Mouse (Mus musculus) megakaryocyte, embryonic 14.5 days (primary cell): ENCODE data around the gene Usp17lb. TPM values are rescaled to one million over a fixed set of nuclear protein-coding genes. Genes with fewer than 3 reads are reported as not detected.
"Not testable (repeated sequence)": the region's sequence is repeated elsewhere in the genome, so short reads cannot be mapped to it uniquely, and the experiment has no call there.

Source experiments
- H3K27me3 ChIP-seq: replicated peaks from 2 replicates; pipeline ENCODE3; 2012; ENCODE audit warnings: inconsistent platforms
- H3K36me3 ChIP-seq: replicated peaks from 2 replicates; pipeline ENCODE3; 2012; ENCODE audit warnings: low read length, inconsistent platforms, mixed read lengths
- H3K4me1 ChIP-seq: 2 replicates; pipeline ENCODE4 v1.6.1; 2012; ENCODE audit warnings: inconsistent platforms
- H3K4me3 ChIP-seq: replicated peaks from 2 replicates; pipeline ENCODE3; 2012; ENCODE audit warnings: moderate library complexity, mild to moderate bottlenecking, inconsistent platforms
- H3K9me3 ChIP-seq: 2 replicates; pipeline ENCODE4 v1.6.1; 2012; ENCODE audit warnings: inconsistent platforms
- FLI1 ChIP-seq: IDR thresholded peaks from 2 replicates; pipeline ENCODE4 v1.6.1; 2012; ENCODE audit warnings: low read length, inconsistent platforms, mixed read lengths
- GATA1 ChIP-seq: IDR thresholded peaks from 3 replicates; pipeline ENCODE4 v1.6.1; 2012; ENCODE audit warnings: mixed read lengths, low read length, inconsistent platforms, borderline replicate concordance
- polyA plus RNA-seq: library from polyadenylated mRNA; stranded (reverse); fragments of >175 nt; gene quantifications from 2 replicates; pipeline ENCODE4 v1.2.3, GENCODE M21; 2012; ENCODE audit warnings: low replicate concordance; ENCODE audit not compliant: insufficient read depth

The Usp17lb gene
- not detected in 2 replicates for polyA plus RNA-seq

DNA sequence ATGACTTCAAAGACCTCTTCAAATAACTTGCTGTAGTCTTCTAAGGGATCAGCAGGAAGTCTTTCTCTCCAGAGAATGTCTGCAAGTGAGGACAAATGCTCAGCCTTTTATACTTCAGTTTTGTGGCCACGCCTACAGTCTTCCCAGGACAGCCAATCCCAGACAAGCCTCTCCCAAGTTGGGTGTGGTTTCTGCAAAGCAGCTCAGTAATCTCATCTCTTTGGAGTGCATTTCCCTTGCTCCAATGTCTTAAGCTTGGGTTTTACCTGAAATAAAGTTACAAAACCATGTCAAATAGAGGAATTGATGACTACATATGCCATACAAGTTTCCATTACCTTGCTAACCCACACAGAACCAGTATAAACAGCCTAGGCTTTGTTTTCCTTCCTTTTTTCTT lies at the start of gene Usp17lb:
Usp17lb (minus strand) TSS at position 101 of the 400 bp plus-strand sequence.
- Histone ChIP-seq H3K27me3 (no peaks in the 10 kb centered on the region), H3K9me3 (peaks cover 24% of the 10 kb centered on the region), H3K4me1 (no peaks in the 10 kb centered on the region), H3K4me3 (no peak within 1 kb of the TSS), H3K36me3 (no peaks in the 10 kb centered on the region)
- no peak for TF ChIP-seq GATA1
- TF ChIP-seq FLI1 = no peak

DNA sequence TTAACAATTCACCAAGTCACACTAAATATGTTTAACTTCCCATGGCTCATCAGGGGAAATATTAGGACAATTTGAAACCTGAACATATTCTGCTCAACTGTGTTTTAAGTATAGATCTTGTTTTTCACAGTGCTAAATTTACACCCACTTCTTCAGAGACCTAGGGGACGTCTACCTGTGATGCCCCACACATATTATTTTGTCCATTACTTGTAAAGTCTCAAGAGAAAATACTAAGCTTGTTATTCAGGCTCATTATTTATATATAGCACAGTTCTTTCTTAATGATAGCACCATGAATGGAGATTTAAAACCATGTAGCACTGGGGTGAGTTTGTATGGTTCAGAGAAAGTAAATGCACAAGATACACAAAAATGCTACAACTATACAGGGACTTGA lies 35.3 kb upstream of the Usp17lb start, which contains the start of gene Olfr665:
Olfr665 (plus strand) TSS at position 301 of the 400 bp plus-strand sequence.
- Histone ChIP-seq H3K27me3 (no peaks in the 10 kb centered on the region), H3K36me3 (no peaks in the 10 kb centered on the region), H3K4me3 (no peak within 1 kb of the TSS), H3K4me1 (no peaks in the 10 kb centered on the region), H3K9me3 (no peaks in the 10 kb centered on the region)
- TF ChIP-seq GATA1 (no peak), FLI1 (no peak)

DNA sequence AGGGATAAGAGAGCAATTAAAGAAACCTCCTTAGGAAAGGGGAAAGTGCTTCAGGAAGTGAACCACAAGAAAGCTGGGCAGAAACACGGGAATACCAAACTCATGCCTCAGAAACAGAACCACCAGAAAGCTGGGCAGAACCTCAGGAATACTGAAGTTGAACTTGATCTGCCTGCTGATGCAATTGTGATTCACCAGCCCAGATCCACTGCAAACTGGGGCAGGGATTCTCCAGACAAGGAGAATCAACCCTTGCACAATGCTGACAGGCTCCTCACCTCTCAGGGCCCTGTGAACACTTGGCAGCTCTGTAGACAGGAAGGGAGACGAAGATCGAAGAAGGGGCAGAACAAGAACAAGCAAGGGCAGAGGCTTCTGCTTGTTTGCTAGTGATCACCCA lies 19.0 kb upstream of the Usp17lb start:
- no peaks in the 10 kb centered on the region for H3K36me3 ChIP-seq
- H3K4me3 ChIP-seq = no peak overlapping the region
- no peaks in the 10 kb centered on the region for H3K4me1 ChIP-seq
- peaks cover 29% of the 10 kb centered on the region for H3K9me3 ChIP-seq
- H3K27me3 ChIP-seq = no peaks in the 10 kb centered on the region
- TF ChIP-seq GATA1 (no peak), FLI1 (no peak)

DNA sequence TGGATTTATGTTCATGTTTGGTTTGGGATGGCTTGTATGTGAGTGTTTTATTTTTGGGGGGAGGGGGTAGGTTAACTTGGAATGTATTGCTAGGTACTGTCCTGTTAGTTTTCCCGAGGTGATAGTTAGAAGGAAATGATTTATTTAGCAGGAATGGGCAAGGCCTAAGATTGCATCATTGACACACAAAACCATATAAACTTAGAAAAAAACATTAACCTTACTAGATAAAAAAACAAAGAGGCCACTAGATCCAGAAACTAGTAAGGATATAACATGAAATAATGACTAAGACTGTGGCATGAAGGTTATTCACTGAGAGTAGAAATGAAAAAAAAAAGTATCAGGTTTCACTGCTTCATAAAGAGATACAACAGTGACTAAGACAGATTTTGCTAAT lies 15.3 kb upstream of the Usp17lb start:
- Histone ChIP-seq H3K27me3 (no peaks in the 10 kb centered on the region), H3K36me3 (no peaks in the 10 kb centered on the region), H3K4me3 (no peak overlapping the region), H3K9me3 (peaks cover 31% of the 10 kb centered on the region), H3K4me1 (no peaks in the 10 kb centered on the region)
- TF ChIP-seq FLI1 = no peak
- TF ChIP-seq GATA1 = no peak

DNA sequence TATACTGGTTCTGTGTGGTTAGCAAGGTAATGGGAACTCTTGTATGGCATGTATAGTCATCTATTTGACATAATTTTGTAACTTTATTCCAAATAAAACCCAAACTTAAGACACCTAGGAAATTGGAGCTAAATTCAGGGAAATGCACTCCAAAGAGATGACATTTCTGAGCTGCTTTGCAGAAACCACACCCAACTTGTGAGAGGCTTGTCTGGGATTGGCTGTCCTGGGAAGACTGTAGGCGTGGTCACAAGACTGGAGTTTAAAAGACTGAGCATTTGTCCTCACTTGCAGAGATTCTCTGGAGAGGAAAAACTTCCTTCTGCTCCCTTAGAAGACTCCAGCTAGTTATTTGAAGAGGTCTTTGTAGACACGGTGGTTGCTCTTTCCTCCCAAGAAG lies 14.3 kb upstream of the Usp17lb start, which contains the start of gene Usp17la:
Usp17la (plus strand) TSS at position 301 of the 400 bp plus-strand sequence.
- H3K36me3 ChIP-seq, H3K4me3 ChIP-seq, H3K4me1 ChIP-seq, H3K27me3 ChIP-seq: not testable (repeated sequence)
- H3K9me3 ChIP-seq = peaks cover 30% of the 10 kb centered on the region

DNA sequence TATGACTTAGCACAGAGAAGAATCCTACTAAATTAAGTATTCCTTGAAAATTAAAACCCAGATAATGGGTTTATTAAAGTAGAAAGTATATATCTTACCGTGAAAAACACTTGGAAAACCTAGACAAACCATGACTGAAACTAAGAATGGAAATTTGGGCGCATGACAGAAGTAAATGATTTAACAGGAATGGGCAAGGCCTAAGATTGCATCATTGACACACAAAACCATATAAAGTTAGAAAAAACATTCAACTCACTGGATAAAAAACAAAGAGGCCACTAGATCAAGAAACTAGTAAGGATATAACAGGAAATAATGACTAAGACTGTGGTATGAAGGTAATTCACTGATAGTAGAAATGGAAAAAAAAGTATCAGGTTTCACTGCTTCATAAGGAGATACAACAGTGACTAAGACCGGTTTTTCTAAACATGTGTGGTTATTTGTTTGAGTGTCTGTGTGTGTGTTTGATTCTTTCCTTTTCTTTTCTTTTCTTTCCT lies 12.9 kb upstream of the Usp17lb start:
- Histone ChIP-seq H3K36me3 (no peaks in the 10 kb centered on the region), H3K4me3 (no peak overlapping the region), H3K4me1 (no peaks in the 10 kb centered on the region), H3K9me3 (peaks cover 17% of the 10 kb centered on the region), H3K27me3 (no peaks in the 10 kb centered on the region)
- TF ChIP-seq GATA1 (no peak), FLI1 (no peak)

DNA sequence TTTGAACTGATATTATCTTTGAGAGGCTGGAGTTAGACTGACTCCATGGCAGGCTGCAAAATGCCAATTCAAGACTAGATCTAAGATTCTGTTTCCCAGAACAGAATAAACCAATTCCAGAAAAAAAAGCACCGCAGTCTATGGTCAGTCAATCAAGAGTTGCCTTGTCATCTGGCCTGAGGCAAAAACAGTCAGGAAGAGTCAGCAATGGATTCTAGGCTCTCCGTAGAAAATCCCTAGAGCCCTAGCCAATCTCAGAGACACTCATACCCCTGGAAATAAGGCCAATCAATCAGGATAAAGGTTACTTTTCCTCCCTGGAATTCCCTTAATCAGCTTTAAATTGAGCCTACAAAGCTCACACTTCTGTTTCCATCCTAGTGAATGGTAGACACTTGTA lies 9.1 kb upstream of the Usp17lb start:
- H3K4me1 ChIP-seq, H3K27me3 ChIP-seq, H3K9me3 ChIP-seq, H3K4me3 ChIP-seq, H3K36me3 ChIP-seq: not testable (repeated sequence)

DNA sequence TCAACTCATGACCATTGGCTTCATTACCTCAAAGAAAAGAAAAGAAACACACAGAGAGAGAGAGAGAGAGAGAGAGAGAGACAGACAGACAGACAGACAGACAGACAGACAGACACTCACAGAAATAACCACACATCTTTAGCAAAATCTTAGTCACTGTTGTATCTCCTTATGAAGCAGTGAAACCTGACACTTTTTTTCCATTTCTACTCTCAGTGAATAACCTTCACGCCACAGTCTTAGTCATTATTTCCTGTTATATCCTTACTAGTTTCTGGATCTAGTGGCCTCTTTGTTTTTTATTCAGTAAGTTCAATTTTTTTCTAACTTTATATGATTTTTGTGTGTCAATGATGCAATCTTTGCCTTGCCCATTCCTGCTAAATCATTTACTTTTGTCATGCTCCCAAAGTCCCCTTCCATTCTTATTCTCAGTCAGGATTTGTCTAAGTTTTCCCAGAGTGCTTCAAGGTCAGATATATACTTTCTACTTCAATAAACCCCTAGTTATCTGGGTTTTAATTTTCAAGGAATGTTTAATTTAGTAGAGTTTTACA lies 1.4 kb upstream of the Usp17lb start:
- no peak overlapping the region for H3K4me3 ChIP-seq
- H3K4me1 ChIP-seq = no peaks in the 10 kb centered on the region
- peaks cover 24% of the 10 kb centered on the region for H3K9me3 ChIP-seq
- H3K27me3 ChIP-seq = no peaks in the 10 kb centered on the region
- no peaks in the 10 kb centered on the region for H3K36me3 ChIP-seq
- TF ChIP-seq FLI1 (no peak), GATA1 (no peak)

DNA sequence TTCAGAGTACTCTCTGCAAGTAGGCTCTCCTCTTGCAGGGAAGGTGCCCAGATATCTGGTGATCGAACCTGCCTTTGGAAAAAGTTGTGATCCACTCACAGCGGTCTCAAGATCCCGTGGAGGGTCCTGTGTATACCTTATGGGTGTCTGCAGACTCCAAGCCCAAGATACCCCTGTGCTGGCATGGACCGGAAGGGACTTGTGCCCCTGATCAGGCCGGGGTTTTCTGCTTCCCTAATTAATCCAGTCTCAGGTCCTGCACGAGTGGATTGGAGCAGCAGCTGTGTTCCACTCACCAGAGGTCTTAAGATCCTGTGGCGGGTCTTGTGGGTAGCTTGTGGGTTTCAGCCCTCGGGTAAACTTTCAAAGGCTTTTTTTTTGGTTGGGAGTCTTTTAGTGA lies 32.1 kb downstream of the Usp17lb start:
- H3K9me3 ChIP-seq, H3K27me3 ChIP-seq, H3K4me3 ChIP-seq, H3K4me1 ChIP-seq, H3K36me3 ChIP-seq: not testable (repeated sequence)

DNA sequence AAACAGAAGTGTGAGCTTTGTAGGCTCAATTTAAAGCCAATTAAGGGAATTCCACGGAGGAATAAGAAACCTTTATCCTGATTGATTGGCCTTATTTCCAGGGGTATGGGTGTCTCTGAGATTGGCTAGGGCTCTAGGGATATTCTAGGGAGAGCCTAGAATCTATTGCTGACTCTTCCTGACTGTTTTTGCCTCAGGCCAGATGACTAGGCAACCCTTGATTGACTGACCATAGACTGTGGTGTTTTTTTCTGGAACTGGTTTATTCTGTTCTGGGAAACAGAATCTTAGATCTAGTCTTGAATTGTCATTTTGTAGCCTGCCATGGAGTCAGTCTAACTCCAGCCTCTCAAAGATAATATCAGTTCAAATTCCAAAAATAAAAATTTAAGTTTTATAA lies 51.6 kb downstream of the Usp17lb start:
- Histone ChIP-seq H3K36me3 (no peaks in the 10 kb centered on the region), H3K27me3 (no peaks in the 10 kb centered on the region), H3K9me3 (no peaks in the 10 kb centered on the region)

More for the DNA sequence above, 51.6 kb downstream of the Usp17lb start:
- Histone ChIP-seq H3K4me3 (no peak overlapping the region), H3K4me1 (no peaks in the 10 kb centered on the region)
- TF ChIP-seq GATA1 = no peak
- no peak for TF ChIP-seq FLI1

Other genes starting within 250 kb of the Usp17lb start
- not detected in 2 replicates for gene Olfr655, start 240.8 kb downstream of the Usp17lb start, polyA plus RNA-seq
- not detected in 2 replicates for gene Olfr656, start 228.6 kb downstream of the Usp17lb start, polyA plus RNA-seq
- gene Olfr657, start 217.8 kb downstream of the Usp17lb start, polyA plus RNA-seq = not detected in 2 replicates
- gene Olfr658, start 195.3 kb downstream of the Usp17lb start, polyA plus RNA-seq = not detected in 2 replicates
- not detected in 2 replicates for gene Olfr659, start 175.8 kb downstream of the Usp17lb start, polyA plus RNA-seq
- not detected in 2 replicates for gene Olfr661, start 156.1 kb downstream of the Usp17lb start, polyA plus RNA-seq
- not detected in 2 replicates for gene Usp17le, start 65.1 kb downstream of the Usp17lb start, polyA plus RNA-seq
- not detected in 2 replicates for gene Usp17la, start 14.4 kb upstream of the Usp17lb start, polyA plus RNA-seq
- gene Olfr665, start 35.4 kb upstream of the Usp17lb start, polyA plus RNA-seq = not detected in 2 replicates
- not detected in 2 replicates for gene Olfr666, start 53.3 kb upstream of the Usp17lb start, polyA plus RNA-seq
- gene Olfr667, start 78.9 kb upstream of the Usp17lb start, polyA plus RNA-seq = not detected in 2 replicates
- gene Olfr668, start 85.5 kb upstream of the Usp17lb start, polyA plus RNA-seq = not detected in 2 replicates
- gene Olfr669, start 91.6 kb upstream of the Usp17lb start, polyA plus RNA-seq = not detected in 2 replicates
- gene Olfr670, start 120.0 kb upstream of the Usp17lb start, polyA plus RNA-seq = not detected in 2 replicates
- gene Olfr671, start 136.5 kb upstream of the Usp17lb start, polyA plus RNA-seq = 2.6 TPM in 1 of 2 replicates, not detected in the other
- not detected in 2 replicates for gene Olfr672, start 159.4 kb upstream of the Usp17lb start, polyA plus RNA-seq
- not detected in 2 replicates for gene Olfr675, start 185.9 kb upstream of the Usp17lb start, polyA plus RNA-seq
- not detected in 2 replicates for gene Olfr676, start 190.1 kb upstream of the Usp17lb start, polyA plus RNA-seq
- gene Olfr677, start 208.8 kb upstream of the Usp17lb start, polyA plus RNA-seq = not detected in 2 replicates
- gene Olfr678, start 221.9 kb upstream of the Usp17lb start, polyA plus RNA-seq = not detected in 2 replicates
- gene Olfr679, start 238.6 kb upstream of the Usp17lb start, polyA plus RNA-seq = not detected in 2 replicates